Mouse (Mus musculus): Measurements from ENCODE around the gene Col16a1. TPM values are rescaled to one million over a fixed set of nuclear protein-coding genes. Genes with fewer than 3 reads are reported as not detected.

Col16a1 gene
- polyA plus RNA-seq, 1 experiment, result 4.4 TPM

DNA sequence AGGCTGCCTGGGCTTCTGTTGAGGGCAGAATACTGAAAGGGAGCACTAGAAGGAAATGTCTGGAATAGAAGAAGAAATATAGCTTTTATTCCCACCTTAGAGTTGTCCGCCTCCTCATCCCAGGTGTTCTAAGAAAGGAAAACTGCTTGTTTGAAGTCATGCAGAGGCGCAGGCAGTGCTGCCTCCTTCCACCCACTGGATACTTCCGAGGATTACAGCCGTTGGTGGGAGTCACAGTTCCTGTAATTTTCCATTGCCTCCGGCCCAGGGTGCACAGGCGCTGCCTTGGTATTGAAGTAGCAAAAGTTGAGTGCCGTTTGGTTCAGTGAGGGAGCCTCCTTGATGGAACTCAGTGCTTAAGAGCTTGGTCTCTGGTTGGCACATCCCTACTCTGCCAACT, 62.5 kb downstream of the Col16a1 start:
- Histone ChIP-seq H3K4me1 (replicated peaks; ENCODE audit: control insufficient read depth, insufficient read depth, low read length) (no peaks in the 10 kb centered on the region), H3K27me3 (ENCODE audit: control insufficient read depth, insufficient read depth, low read length) (no peaks in the 10 kb centered on the region), H3K27ac (ENCODE audit: control insufficient read depth, insufficient read depth, low read length) (no peak overlapping the region), H3K36me3 (ENCODE audit: control insufficient read depth, insufficient read depth, low read length) (no peaks in the 10 kb centered on the region; the same call in none of the 2 replicates), H3K4me3 (ENCODE audit: control insufficient read depth, insufficient read depth, low read length) (no peak overlapping the region)
- 97% methylated on average over 7 of the region's 7 CpGs for WGBS
- no peak for TF ChIP-seq CTCF (IDR thresholded peaks at IDR 0.05; ENCODE audit: borderline replicate concordance, control insufficient read depth, extremely low read depth, insufficient read depth, low read length, poor library complexity)
- no peak for TF ChIP-seq POLR2A (IDR thresholded peaks at IDR 0.05; ENCODE audit: control insufficient read depth, extremely low read depth, insufficient read depth, low read length, poor library complexity)
- DNase-seq, result no peak

DNA sequence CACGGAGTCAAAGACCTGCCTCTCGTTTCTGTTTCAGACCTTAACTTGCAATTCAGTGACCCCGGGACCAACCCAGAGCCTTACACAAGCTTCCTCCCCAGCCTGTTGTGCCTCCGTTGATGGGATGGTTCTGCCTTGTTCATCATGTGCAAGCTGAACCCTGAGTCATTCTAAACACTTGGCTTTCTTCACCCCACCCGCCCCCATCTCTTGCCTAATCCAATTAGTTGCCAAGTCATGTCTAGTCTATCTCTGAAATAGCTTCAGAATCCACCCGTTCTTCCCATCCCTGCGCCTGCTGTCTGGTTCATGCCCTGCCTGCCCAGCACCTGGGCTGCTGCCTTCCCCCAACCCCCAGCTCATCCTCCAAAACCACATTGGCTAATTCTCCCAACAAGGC, 64.7 kb downstream of the Col16a1 start:
- Histone ChIP-seq H3K4me1 (replicated peaks; ENCODE audit: control insufficient read depth, insufficient read depth, low read length) (no peaks in the 10 kb centered on the region), H3K27ac (ENCODE audit: control insufficient read depth, insufficient read depth, low read length) (no peak overlapping the region), H3K27me3 (ENCODE audit: control insufficient read depth, insufficient read depth, low read length) (no peaks in the 10 kb centered on the region), H3K36me3 (ENCODE audit: control insufficient read depth, insufficient read depth, low read length) (no peaks in the 10 kb centered on the region; the same call in none of the 2 replicates), H3K4me3 (ENCODE audit: control insufficient read depth, insufficient read depth, low read length) (no peak overlapping the region)
- no peak for DNase-seq
- TF ChIP-seq POLR2A (IDR thresholded peaks at IDR 0.05; ENCODE audit: control insufficient read depth, extremely low read depth, insufficient read depth, low read length, poor library complexity) (no peak), CTCF (IDR thresholded peaks at IDR 0.05; ENCODE audit: borderline replicate concordance, control insufficient read depth, extremely low read depth, insufficient read depth, low read length, poor library complexity) (no peak)
- 88% methylated on average over 7 of the region's 7 CpGs for WGBS

DNA sequence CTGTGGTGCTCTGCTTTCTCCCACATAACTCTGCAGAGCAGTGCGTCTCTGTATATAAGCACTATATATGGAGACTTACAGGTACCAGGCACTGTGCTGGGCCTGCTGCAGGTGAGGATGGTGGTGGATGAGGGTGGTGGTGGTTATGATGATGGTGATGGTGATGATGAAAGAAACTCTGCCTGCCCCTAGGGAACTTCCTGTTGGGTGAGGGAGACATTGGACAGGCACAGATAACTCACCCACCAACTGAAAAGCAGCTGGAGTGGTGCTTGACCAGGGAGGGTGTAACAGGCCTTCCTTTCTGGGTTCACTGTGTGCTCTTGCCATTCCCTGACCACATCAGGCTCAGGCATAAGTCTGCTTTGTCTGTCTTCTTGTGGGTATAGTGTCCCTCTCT, 65.1 kb downstream of the Col16a1 start:
- no peak overlapping the region for H3K27ac ChIP-seq (ENCODE audit: control insufficient read depth, insufficient read depth, low read length)
- no peak overlapping the region for H3K4me3 ChIP-seq (ENCODE audit: control insufficient read depth, insufficient read depth, low read length)
- no peak for TF ChIP-seq CTCF (IDR thresholded peaks at IDR 0.05; ENCODE audit: borderline replicate concordance, control insufficient read depth, extremely low read depth, insufficient read depth, low read length, poor library complexity)
- no peak for TF ChIP-seq POLR2A (IDR thresholded peaks at IDR 0.05; ENCODE audit: control insufficient read depth, extremely low read depth, insufficient read depth, low read length, poor library complexity)
- H3K36me3 ChIP-seq (ENCODE audit: control insufficient read depth, insufficient read depth, low read length), result no peaks in the 10 kb centered on the region; the same call in none of the 2 replicates
- 100% methylated on average over 1 of the region's 1 CpGs for WGBS
- no peaks in the 10 kb centered on the region for H3K4me1 ChIP-seq (replicated peaks; ENCODE audit: control insufficient read depth, insufficient read depth, low read length)
- H3K27me3 ChIP-seq (ENCODE audit: control insufficient read depth, insufficient read depth, low read length), result no peaks in the 10 kb centered on the region
- no peak for DNase-seq

DNA sequence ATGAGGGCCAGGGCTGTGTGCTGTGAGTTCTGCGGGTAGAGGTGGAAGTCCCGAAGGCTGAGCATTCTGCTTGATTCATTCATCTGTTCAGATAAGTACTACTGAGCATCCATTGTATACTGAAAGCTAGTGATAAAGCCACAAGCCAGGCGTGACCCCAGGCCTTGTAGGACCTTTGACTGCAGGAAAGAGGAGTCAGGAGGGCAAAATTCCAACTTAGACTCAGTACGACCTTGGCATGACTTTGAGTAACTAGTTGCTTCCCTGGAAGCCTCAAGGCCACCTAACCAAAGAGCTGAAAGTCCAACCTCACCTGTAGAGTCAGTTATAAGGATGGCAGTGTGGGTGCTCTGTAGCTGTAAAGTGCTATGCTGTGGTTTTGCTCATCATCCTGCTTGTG, 73.1 kb downstream of the Col16a1 start:
- TF ChIP-seq CTCF (IDR thresholded peaks at IDR 0.05; ENCODE audit: borderline replicate concordance, control insufficient read depth, extremely low read depth, insufficient read depth, low read length, poor library complexity) (no peak), POLR2A (IDR thresholded peaks at IDR 0.05; ENCODE audit: control insufficient read depth, extremely low read depth, insufficient read depth, low read length, poor library complexity) (no peak)
- DNase-seq, result no peak
- H3K27ac ChIP-seq (ENCODE audit: control insufficient read depth, insufficient read depth, low read length), result no peak overlapping the region
- H3K4me3 ChIP-seq (ENCODE audit: control insufficient read depth, insufficient read depth, low read length), result no peak overlapping the region
- H3K27me3 ChIP-seq (ENCODE audit: control insufficient read depth, insufficient read depth, low read length), result no peaks in the 10 kb centered on the region
- no peaks in the 10 kb centered on the region for H3K4me1 ChIP-seq (replicated peaks; ENCODE audit: control insufficient read depth, insufficient read depth, low read length)
- 93% methylated on average over 4 of the region's 4 CpGs for WGBS
- peaks cover 28% of the 10 kb centered on the region for H3K36me3 ChIP-seq (ENCODE audit: control insufficient read depth, insufficient read depth, low read length)

DNA sequence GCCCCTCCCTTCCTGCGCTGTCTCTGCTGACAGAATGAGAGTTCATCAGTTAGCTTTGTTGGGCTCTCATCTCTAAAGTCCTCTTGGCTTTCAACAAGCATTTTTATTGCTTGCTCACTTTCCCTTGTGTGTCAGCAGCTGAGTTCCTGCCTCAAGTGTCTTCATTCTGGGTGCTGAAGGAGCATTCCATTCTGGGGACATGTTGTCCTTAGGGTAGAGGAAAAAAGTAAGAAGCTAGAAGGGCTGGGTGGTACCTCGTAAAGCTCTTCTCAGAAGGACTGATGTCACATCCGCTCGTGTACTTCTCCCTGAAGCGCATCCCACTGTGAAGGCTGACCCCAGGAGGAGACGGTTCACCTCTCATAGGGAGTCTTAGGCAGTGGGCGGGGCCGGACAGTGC, 73.9 kb downstream of the Col16a1 start:
- Histone ChIP-seq H3K4me3 (ENCODE audit: control insufficient read depth, insufficient read depth, low read length) (no peak overlapping the region), H3K36me3 (ENCODE audit: control insufficient read depth, insufficient read depth, low read length) (peaks cover 30% of the 10 kb centered on the region), H3K27me3 (ENCODE audit: control insufficient read depth, insufficient read depth, low read length) (no peaks in the 10 kb centered on the region), H3K27ac (ENCODE audit: control insufficient read depth, insufficient read depth, low read length) (no peak overlapping the region), H3K4me1 (replicated peaks; ENCODE audit: control insufficient read depth, insufficient read depth, low read length) (no peaks in the 10 kb centered on the region)
- 93% methylated on average over 8 of the region's 8 CpGs for WGBS
- TF ChIP-seq POLR2A (IDR thresholded peaks at IDR 0.05; ENCODE audit: control insufficient read depth, extremely low read depth, insufficient read depth, low read length, poor library complexity) (no peak), CTCF (IDR thresholded peaks at IDR 0.05; ENCODE audit: borderline replicate concordance, control insufficient read depth, extremely low read depth, insufficient read depth, low read length, poor library complexity) (no peak)
- no peak for DNase-seq

DNA sequence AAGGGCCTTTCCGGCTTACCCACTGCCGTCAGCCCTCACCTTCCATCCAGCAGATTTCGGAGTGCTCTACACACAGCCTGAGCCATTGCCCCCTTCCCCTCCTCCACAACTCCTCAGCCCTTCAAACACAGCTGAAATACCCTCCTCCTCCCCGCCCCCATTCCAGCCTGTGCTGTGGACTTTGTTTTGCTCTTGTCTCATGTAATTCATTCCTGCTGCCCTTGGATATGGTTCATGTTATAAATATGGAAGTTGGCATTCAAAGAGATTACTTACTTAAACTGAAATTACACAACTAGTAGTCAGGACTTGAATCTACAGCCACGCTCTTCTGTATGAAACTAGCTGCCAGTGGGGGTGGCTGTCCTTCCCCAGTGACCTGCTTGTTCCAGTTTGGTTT, 75.4 kb downstream of the Col16a1 start:
- 97% methylated on average over 5 of the region's 5 CpGs for WGBS
- H3K27me3 ChIP-seq (ENCODE audit: control insufficient read depth, insufficient read depth, low read length), result no peaks in the 10 kb centered on the region
- H3K4me1 ChIP-seq (replicated peaks; ENCODE audit: control insufficient read depth, insufficient read depth, low read length), result no peaks in the 10 kb centered on the region
- H3K4me3 ChIP-seq (ENCODE audit: control insufficient read depth, insufficient read depth, low read length), result no peak overlapping the region
- H3K27ac ChIP-seq (ENCODE audit: control insufficient read depth, insufficient read depth, low read length), result no peak overlapping the region
- TF ChIP-seq POLR2A (IDR thresholded peaks at IDR 0.05; ENCODE audit: control insufficient read depth, extremely low read depth, insufficient read depth, low read length, poor library complexity) (no peak), CTCF (IDR thresholded peaks at IDR 0.05; ENCODE audit: borderline replicate concordance, control insufficient read depth, extremely low read depth, insufficient read depth, low read length, poor library complexity) (no peak)
- peaks cover 38% of the 10 kb centered on the region for H3K36me3 ChIP-seq (ENCODE audit: control insufficient read depth, insufficient read depth, low read length)
- no peak for DNase-seq

DNA sequence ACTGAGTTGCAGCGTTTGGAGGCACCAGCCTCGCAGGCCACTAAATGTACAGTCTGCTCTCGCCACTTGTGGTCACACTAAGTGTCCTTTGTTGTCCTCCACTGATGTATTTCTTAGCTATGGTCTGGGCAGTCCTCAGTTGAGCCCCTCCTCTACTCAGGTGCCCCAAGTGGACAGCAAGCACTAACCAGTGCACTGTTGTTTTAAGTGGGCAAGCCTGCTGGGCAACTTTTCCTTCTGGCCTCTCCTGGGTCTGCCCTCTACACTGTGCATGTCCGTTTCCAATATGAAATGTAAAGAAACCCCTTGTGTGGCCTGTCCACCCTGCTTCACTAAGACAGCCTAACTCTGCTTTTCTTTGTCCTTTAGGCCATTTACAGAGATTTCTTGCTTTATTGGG, 76.5 kb downstream of the Col16a1 start:
- TF ChIP-seq CTCF (IDR thresholded peaks at IDR 0.05; ENCODE audit: borderline replicate concordance, control insufficient read depth, extremely low read depth, insufficient read depth, low read length, poor library complexity), result no peak
- no peak for TF ChIP-seq POLR2A (IDR thresholded peaks at IDR 0.05; ENCODE audit: control insufficient read depth, extremely low read depth, insufficient read depth, low read length, poor library complexity)
- H3K36me3 ChIP-seq (ENCODE audit: control insufficient read depth, insufficient read depth, low read length), result peaks cover 40% of the 10 kb centered on the region
- H3K4me1 ChIP-seq (replicated peaks; ENCODE audit: control insufficient read depth, insufficient read depth, low read length), result no peaks in the 10 kb centered on the region
- no peak for DNase-seq
- no peak overlapping the region for H3K27ac ChIP-seq (ENCODE audit: control insufficient read depth, insufficient read depth, low read length)
- H3K27me3 ChIP-seq (ENCODE audit: control insufficient read depth, insufficient read depth, low read length), result no peaks in the 10 kb centered on the region
- H3K4me3 ChIP-seq (ENCODE audit: control insufficient read depth, insufficient read depth, low read length), result no peak overlapping the region
- 98% methylated on average over 4 of the region's 4 CpGs for WGBS

Measured in thymus, adult 2 months (tissue).